Mouse (Mus musculus) ES-CJ7 (cell line): ENCODE measurements around the gene Cdc42ep2.

Experiments used
- DNase-seq: peaks from one replicate; pipeline ENCODE4 v3.0.0; 2011; ENCODE audit warnings: low read depth, low spot score

Cdc42ep2 gene

DNA sequence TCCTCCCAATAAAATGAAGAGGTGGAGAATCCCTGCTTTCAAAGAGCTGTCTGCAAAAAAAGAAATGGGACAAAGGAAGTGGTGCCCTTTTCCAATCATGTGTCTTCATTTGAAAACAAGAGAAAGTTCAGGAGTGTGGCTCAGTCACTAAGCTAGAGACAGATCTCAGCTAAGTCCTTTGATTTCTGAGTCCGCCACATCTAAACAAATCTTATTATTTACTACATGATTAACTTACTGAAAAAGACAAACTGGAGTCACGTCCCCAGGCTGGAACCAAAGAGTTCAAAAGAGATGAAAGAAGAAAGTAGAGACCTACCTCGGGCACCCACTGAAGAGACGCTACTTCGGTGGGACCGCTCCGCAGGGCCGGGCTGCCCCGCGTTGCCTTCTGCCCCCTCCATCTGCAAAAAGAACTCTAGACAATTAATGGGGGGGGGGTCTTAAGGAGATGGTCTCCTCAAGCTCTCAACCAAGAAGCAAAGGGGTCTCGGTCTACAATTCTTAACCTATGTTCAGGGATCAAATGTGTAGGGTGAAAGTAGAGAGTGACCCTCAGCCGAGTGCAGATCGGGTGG lies 50.1 kb downstream of the Cdc42ep2 start:
- DNase-seq = no peak

DNA sequence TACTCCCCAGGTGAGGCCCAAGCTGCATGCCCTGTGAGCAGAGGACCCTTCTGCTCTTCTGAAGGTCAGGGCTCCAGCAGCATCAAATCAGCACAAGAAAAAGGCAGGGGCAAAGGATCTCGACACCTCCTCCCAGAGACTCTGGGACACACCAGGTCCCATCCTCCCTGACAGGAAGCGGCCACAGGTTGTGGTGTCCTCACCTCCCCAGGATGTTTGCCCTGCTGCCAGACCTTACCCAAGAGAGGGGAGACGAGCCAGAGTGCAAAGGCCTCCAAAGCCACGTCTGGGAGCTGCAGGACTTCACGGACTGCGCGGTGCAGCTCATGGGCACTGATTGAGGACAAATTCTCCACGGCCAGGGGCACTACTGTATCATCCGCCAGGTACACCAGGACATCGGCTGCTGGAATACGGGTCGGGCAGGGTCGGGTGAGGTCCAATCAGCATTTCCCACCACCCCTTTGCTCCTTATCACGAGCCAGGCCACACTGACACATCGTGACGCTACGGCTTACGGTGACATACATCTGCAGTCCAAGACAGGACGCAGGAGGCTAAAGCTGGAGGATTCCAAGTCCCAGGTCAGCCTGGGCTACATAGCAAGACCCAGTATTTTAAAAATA lies 51.6 kb downstream of the Cdc42ep2 start:
- DNase-seq = no peak

DNA sequence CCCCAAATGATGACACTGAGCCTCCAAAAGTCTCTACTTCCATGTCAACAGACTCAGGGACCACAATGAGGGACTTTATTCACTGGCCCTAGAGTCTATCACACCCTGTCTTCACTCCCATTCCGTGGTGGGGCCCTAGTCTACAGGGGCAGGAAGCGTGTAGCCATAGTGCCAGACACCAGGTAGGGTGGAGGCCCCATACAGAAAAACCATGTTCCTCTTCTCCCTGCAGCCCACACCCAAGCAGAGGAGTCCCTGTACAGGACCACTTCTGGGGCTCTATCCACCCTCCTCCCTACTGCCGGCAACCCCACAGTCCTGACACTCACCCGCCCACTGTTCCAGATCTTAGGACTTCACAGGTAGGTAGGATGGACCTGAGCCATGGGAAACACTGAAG lies 52.1 kb downstream of the Cdc42ep2 start:
- DNase-seq = no peak

DNA sequence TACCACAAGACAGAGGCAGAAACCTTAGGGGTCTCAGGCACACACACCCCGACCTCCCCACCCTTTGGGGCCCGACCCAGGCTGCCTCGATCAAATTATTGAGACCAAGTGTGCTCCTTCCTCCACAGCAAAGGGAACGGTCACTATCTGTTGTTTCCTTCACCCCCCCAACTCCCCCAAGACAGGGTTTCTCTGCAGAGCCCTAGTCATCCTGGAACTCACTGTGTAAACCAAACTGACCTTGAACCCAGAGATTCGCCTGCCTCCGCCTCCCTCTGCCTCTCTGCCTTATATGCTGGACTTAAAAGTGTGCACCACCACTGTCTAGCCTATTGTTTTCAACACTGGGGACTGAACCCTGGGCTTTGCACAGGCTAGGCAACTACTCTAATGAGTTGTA lies 52.9 kb downstream of the Cdc42ep2 start:
- no peak for DNase-seq

DNA sequence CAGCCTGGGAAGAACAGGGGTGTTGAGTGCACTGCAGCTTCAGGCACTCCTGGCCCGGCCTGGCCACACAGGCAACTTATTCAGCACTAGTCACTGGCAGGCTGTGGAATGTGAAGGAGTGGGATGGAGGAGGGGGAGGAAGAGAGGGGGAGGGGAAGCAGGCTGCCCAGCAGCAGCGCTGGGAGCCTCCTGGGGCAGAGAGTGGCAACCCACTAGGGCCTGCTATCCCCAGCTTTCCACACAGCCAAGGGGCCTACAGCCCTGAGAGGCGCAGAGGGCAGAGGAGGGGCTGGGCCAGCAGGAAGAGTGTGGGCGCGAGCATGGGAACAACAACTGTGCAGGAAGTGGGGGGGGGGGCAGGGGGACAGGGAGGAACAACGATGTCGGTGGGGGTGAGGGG lies 53.3 kb downstream of the Cdc42ep2 start:
- DNase-seq = peak; percentile 65

DNA sequence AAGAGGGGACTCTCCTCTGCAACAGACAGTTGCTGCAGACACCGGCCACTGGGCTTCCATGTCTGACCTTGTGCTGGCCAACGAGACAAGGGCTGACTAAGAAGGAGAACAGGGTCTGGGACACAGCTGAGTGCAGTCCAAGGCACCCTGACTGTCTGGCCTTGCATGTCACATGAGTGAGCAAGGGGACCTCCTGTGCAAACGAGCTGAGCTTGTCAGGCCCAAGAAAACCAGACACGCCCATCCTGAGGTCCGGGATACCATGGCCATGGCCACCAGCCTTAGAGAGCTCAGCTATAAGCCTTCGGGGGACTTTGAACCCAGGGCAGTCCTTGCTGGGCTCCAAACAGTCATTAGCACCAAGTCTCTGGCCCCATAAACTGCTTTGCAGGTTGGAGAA lies 56.5 kb downstream of the Cdc42ep2 start:
- DNase-seq = no peak
